Mouse (Mus musculus) heart, embryonic 14.5 days (tissue): ENCODE data around the gene Agpat2. TPM values are rescaled to one million over a fixed set of nuclear protein-coding genes. Genes with fewer than 3 reads are reported as not detected.

Experiments
- ATAC-seq: fragments of 200-750 bp; cut with Nextera tagmentation; 2 replicates; pipeline ENCODE4 v1.8.0; 2017; ENCODE audit warnings: low read depth, moderate TSS enrichment; ENCODE audit not compliant: insufficient number of reproducible peaks, insufficient read depth, low FRiP score
- H3K27ac ChIP-seq, 2 experiments: fragments of 200-500 bp in 1 of 2; fragments of 300-500 bp in 1 of 2; sonication (generic) in 1 of 2; replicated peaks in 1 of 2; 2 replicates each; pipeline ENCODE4 v1.5.1; 2012 to 2014; ENCODE audit warnings: low read depth in 2 of 2, low read length in 2 of 2, control low read depth in 1 of 2, mild to moderate bottlenecking in 1 of 2, mixed read lengths in 1 of 2; ENCODE audit not compliant: control insufficient read depth in 1 of 2, insufficient read depth in 1 of 2
- H3K27me3 ChIP-seq: fragments of 300-500 bp; sonication (generic); 2 replicates; pipeline ENCODE4 v1.6.1; 2014; ENCODE audit warnings: mild to moderate bottlenecking, low read length, control low read depth; ENCODE audit not compliant: control insufficient read depth, insufficient read depth
- H3K36me3 ChIP-seq: fragments of 300-500 bp; sonication (generic); 2 replicates; pipeline ENCODE4 v1.6.1; 2014; ENCODE audit warnings: mild to moderate bottlenecking, control low read depth, low read length, mixed read lengths; ENCODE audit not compliant: control insufficient read depth, insufficient read depth
- H3K4me1 ChIP-seq, 2 experiments: fragments of 200-500 bp in 1 of 2; fragments of 300-500 bp in 1 of 2; sonication (generic) in 1 of 2; 2 replicates each; pipeline ENCODE4 v1.6.1; 2012 to 2014; ENCODE audit warnings: low read length in 2 of 2, control low read depth in 1 of 2, mixed read lengths in 1 of 2; ENCODE audit not compliant: control insufficient read depth in 2 of 2, insufficient read depth in 2 of 2
- H3K4me2 ChIP-seq: fragments of 300-500 bp; sonication (generic); 2 replicates; pipeline ENCODE4 v1.6.1; 2014; ENCODE audit warnings: mild to moderate bottlenecking, low read length
- H3K4me3 ChIP-seq, 2 experiments: fragments of 200-500 bp in 1 of 2; fragments of 300-500 bp in 1 of 2; sonication (generic) in 1 of 2; 2 replicates each; pipeline ENCODE4 v1.5.1; 2012 to 2014; ENCODE audit warnings: low read length in 2 of 2, mild to moderate bottlenecking in 2 of 2, control low read depth in 1 of 2, low read depth in 1 of 2, moderate library complexity in 1 of 2; ENCODE audit not compliant: control insufficient read depth in 1 of 2, insufficient read depth in 1 of 2
- H3K9ac ChIP-seq: fragments of 300-500 bp; sonication (generic); 2 replicates; pipeline ENCODE4 v1.6.1; 2014; ENCODE audit warnings: mild to moderate bottlenecking, low read length
- H3K9me3 ChIP-seq: fragments of 300-500 bp; sonication (generic); 2 replicates; pipeline ENCODE4 v1.6.1; 2016; ENCODE audit warnings: low read length, control low read depth; ENCODE audit not compliant: control insufficient read depth
- WGBS: fragments of 180-500 bp; shearing (Covaris S2); extraction: QIAGEN DNeasy Blood & Tissue Kit; methylation state at CpG from one replicate; pipeline ENCODE4 v1.1.7; 2014; 5-methylcytosine and 5-hydroxymethylcytosine counted together
- polyA plus RNA-seq: library from polyadenylated mRNA; unstranded; fragments of >200 nt; fragmentation: Nextera tagmentation; extraction: Ambion mirVana; gene quantifications from 2 replicates; pipeline ENCODE4 v1.2.1, GENCODE M21; 2014

Gene Agpat2
- polyA plus RNA-seq, 1 experiment from 2014 or later: 24.7 TPM

DNA sequence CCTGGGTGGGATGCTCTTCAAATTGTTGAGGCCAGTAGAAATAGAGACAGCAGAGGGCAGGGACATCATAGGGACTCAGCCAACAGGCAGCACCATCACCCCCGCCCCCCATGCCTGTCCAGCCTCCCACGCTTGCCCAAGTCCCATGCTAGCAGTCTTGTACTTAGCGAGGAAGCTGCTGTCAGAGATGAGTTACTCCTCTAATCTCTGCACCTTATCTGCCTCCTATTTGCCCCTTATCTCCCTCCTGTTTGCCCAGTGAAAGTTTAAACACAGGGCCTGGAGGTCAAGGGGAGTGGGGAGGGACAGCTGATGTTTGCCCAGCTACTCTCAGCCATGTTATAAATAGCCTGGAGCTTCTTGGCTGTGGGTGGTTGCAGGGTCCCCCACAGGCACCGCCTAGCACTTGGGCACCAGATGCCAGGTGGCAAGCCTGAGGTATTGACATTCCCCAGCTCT, 47.7 kb downstream of the Agpat2 start:
- no peaks in the 10 kb centered on the region for H3K27me3 ChIP-seq
- 35% methylated on average over 4 of the region's 4 CpGs for WGBS
- no peaks in the 10 kb centered on the region for H3K9me3 ChIP-seq
- no peak for ATAC-seq
- H3K36me3 ChIP-seq: no peaks in the 10 kb centered on the region
- H3K9ac ChIP-seq: peak overlapping the region; percentile 42; the same call in 1 of the 2 replicates
- H3K27ac ChIP-seq: peak overlapping the region in 1 of 2 experiments; percentile 45; a peak in 1 of 4 replicates
- no peak overlapping the region for H3K4me3 ChIP-seq
- peaks cover 15 to 22% of the 10 kb centered on the region in 2 experiments for H3K4me1 ChIP-seq
- peak overlapping the region; percentile 22 for H3K4me2 ChIP-seq

DNA sequence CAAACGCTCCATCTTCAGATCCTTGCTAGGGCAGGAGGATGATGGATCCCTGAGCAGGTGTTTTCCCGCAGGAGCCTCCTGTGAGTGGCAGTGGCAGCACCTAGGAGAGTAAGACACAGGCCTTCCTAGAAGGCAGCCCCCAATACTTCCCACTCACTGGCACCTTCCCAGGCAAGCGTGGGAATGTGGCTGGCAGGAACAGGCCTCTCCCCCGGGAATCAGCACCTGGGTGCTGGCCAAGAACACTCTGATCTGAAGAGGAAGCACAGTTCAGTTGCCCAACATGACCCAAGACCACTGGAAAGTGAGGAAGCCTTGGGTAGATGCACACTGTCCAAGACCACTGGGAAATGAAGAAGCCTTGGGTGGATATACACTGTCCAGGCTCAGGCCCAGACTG, 49.1 kb downstream of the Agpat2 start:
- H3K4me2 ChIP-seq: no peak overlapping the region
- 54% methylated on average over 4 of the region's 4 CpGs for WGBS

DNA sequence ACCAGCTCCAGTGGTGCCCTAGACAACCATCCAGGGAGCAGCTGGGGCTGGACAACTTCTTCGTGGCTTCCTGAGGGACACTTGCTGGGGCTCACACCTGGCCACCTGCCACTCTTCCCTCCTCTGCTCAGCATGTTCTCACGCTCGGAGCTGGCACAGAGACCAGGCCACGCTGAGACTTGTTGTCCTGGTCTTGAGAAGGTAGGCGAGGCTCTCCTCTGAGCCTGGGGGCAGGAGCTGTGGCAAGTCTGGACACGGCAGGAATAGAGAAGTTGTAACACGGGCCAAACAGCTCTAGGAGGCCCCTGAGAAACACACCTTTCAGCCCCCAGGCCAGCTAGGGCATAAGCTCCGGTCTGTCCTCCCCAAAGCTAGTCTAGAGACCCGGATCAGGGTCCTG, 50.3 kb downstream of the Agpat2 start:
- 82% methylated on average over 9 of the region's 9 CpGs for WGBS
- no peak overlapping the region for H3K4me3 ChIP-seq
- H3K4me2 ChIP-seq: no peak overlapping the region
- H3K27me3 ChIP-seq: no peaks in the 10 kb centered on the region
- H3K36me3 ChIP-seq: no peaks in the 10 kb centered on the region
- H3K9me3 ChIP-seq: no peaks in the 10 kb centered on the region
- no peak overlapping the region for H3K9ac ChIP-seq
- no peak overlapping the region for H3K27ac ChIP-seq
- ATAC-seq: no peak
- peaks cover 34 to 43% of the 10 kb centered on the region in 2 experiments for H3K4me1 ChIP-seq

More for the DNA sequence above, 49.1 kb downstream of the Agpat2 start:
- H3K9ac ChIP-seq: no peak overlapping the region
- H3K27ac ChIP-seq: no peak overlapping the region
- no peak for ATAC-seq
- H3K27me3 ChIP-seq: no peaks in the 10 kb centered on the region
- H3K4me1 ChIP-seq: peaks cover 28 to 36% of the 10 kb centered on the region in 2 experiments
- H3K36me3 ChIP-seq: no peaks in the 10 kb centered on the region
- H3K4me3 ChIP-seq: no peak overlapping the region
- H3K9me3 ChIP-seq: no peaks in the 10 kb centered on the region

DNA sequence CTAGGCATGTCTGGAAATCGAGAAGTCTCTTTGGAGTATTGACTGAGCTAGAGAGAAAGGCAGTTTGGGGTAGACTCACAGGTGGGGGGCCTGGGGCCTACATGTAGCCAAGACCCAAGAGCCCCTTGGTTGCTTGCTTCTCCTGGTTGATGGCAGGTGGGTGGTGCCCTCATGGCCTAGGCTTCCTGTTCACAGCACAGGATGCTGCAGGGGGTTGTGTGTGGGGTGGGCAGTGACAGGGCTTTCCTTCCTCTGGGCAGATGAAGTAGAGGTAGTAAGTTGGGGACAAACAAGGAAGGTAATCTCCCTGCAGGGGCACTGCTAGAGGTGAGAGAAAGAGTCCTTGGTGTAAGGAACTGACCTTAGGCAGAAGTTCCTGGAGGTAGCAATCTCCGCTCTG, 52.2 kb downstream of the Agpat2 start:
- Histone ChIP-seq H3K4me2 (no peak overlapping the region), H3K27me3 (no peaks in the 10 kb centered on the region), H3K9me3 (no peaks in the 10 kb centered on the region), H3K36me3 (no peaks in the 10 kb centered on the region), H3K4me3 (no peak overlapping the region), H3K27ac (no peak overlapping the region), H3K9ac (no peak overlapping the region), H3K4me1 (peaks cover 40 to 44% of the 10 kb centered on the region in 2 experiments)
- 83% methylated on average over 2 of the region's 2 CpGs for WGBS
- ATAC-seq: no peak

DNA sequence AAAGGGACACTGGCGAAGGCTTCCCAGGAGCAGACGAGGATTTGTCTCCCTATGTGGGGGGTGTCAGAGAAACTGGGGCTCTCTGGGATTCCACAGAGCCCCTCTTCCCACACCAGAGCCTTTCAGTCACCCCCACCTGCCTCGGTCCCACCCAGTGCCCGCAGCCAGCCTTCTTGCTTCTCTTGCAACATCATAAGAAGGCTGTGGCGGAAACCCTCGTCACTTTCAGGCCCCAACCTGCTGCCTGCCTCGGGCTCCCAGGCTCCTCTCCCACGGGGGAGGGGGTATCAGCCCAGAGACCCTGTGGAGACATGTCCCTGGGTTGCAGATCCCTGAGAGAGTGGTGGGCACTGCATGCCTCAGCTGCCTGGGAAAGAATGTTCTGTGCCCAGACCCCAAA, 52.8 kb downstream of the Agpat2 start:
- WGBS: 76% methylated on average over 8 of the region's 8 CpGs
- no peak overlapping the region for H3K4me3 ChIP-seq
- no peak overlapping the region for H3K4me2 ChIP-seq
- H3K4me1 ChIP-seq: peaks cover 34 to 37% of the 10 kb centered on the region in 2 experiments
- no peaks in the 10 kb centered on the region for H3K9me3 ChIP-seq
- ATAC-seq: no peak
- no peak overlapping the region for H3K9ac ChIP-seq
- H3K36me3 ChIP-seq: no peaks in the 10 kb centered on the region
- no peaks in the 10 kb centered on the region for H3K27me3 ChIP-seq
- H3K27ac ChIP-seq: 0 out of 4 replicates have a peak overlapping the region, but pooled peaks of 1 of the 2 experiments have one; percentile 29

DNA sequence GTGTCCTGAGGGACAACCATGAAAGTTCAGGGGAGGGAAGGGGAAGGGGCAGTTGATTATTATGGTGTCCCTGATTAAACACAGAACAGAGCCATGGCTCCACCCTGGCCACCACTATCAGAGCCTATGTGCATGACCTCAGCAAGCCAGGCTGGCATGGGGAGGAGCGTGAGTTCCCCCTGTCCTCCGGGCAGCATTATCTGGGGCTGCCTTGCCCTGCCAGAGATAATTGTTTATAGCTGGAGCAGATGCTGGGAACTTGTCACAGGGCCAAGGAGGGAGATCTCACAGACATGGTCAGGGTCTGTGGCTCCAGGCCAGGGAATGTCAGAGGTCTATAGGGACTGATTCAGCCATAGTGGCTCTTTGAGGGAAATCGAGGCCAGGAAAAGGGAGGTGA, 53.4 kb downstream of the Agpat2 start:
- ATAC-seq: peak; percentile 35; the same call in 1 of the 2 replicates
- no peaks in the 10 kb centered on the region for H3K9me3 ChIP-seq
- 34% methylated on average over 3 of the region's 3 CpGs for WGBS

DNA sequence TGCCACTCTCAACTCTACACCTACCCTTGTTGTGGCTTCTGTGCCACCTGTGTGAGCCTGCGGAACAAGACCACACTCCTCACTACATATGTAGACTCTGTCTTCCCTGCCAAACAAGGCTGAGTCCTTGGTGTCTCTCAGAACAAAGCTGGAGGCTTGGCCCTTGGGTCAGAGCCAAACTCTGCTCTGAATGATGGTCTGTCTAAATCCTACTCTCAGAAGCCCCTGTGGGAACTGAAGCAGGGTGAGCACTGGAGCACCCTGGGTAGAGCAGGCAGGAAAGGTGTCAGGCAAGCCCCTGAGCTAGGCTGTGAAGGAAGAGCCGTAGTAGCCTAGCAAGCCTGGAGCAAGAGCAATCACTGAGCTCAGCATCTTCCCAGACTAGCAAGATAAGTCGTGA, 54.0 kb downstream of the Agpat2 start:
- Histone ChIP-seq H3K36me3 (no peaks in the 10 kb centered on the region), H3K9me3 (no peaks in the 10 kb centered on the region), H3K9ac (no peak overlapping the region), H3K4me3 (no peak overlapping the region), H3K4me1 (peaks cover 28 to 30% of the 10 kb centered on the region in 2 experiments), H3K27ac (peak overlapping the region; percentile 17 to 31; a peak in 2 of 4 replicates), H3K27me3 (no peaks in the 10 kb centered on the region), H3K4me2 (no peak overlapping the region)
- 44% methylated on average over 3 of the region's 3 CpGs for WGBS
- no peak for ATAC-seq

More for the DNA sequence above, 53.4 kb downstream of the Agpat2 start:
- H3K36me3 ChIP-seq: no peaks in the 10 kb centered on the region
- H3K27me3 ChIP-seq: no peaks in the 10 kb centered on the region
- H3K4me1 ChIP-seq: peaks cover 31% of the 10 kb centered on the region in 2 experiments
- peak overlapping the region in 1 of 2 experiments; percentile 31; a peak in 2 of 4 replicates for H3K27ac ChIP-seq
- H3K9ac ChIP-seq: no peak overlapping the region
- no peak overlapping the region for H3K4me2 ChIP-seq
- H3K4me3 ChIP-seq: no peak overlapping the region

DNA sequence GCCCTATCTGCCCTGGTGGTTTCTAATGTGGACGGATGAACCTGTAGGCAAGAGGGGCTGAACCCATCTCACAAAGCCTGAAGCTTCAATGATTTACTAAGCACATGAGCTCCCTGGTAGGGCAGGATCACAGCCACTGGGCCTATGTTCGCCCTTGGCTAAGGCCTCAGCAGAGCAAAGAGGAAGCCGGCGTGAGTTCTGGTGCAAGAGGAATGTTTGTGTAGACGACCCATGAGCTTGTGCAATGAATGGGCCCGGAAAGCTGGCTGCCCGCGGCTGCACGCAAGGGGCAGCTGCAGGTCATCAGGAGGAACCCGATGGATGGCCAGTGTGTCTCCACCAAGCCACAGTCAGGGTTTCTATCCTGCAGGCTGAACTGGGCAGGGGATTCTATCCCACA, 54.4 kb downstream of the Agpat2 start:
- Histone ChIP-seq H3K4me2 (no peak overlapping the region), H3K9me3 (no peaks in the 10 kb centered on the region), H3K36me3 (no peaks in the 10 kb centered on the region), H3K4me1 (peaks cover 27 to 28% of the 10 kb centered on the region in 2 experiments), H3K9ac (no peak overlapping the region), H3K27ac (no peak overlapping the region), H3K4me3 (no peak overlapping the region), H3K27me3 (no peaks in the 10 kb centered on the region)
- WGBS: 64% methylated on average over 10 of the region's 10 CpGs
- no peak for ATAC-seq
